Mouse (Mus musculus): Measurements from ENCODE around the gene Nrap.
"Not testable (repeated sequence)": the region's sequence is repeated elsewhere in the genome, so short reads cannot be mapped to it uniquely, and the experiment has no call there.

Nrap gene

DNA sequence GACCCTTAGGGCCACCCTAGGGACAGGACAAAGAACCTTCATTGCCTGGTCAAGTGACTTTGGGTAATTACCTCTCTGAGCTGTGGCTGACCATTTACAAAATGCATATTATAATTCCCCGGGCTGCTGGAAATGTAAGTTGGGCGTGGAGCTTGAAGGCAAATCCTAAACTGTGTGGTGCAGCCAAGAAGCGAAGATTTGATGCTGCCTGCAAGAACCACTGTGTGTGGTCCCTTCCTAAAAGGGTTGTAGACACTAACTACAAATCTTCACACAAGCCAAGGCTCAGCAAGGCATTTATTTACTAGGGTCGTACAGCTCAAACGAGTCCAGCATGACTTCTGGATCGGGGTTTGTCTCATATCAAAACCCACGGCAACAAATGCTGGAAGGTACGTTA lies 25.3 kb downstream of the Nrap start:
- no peak for DNase-seq

DNA sequence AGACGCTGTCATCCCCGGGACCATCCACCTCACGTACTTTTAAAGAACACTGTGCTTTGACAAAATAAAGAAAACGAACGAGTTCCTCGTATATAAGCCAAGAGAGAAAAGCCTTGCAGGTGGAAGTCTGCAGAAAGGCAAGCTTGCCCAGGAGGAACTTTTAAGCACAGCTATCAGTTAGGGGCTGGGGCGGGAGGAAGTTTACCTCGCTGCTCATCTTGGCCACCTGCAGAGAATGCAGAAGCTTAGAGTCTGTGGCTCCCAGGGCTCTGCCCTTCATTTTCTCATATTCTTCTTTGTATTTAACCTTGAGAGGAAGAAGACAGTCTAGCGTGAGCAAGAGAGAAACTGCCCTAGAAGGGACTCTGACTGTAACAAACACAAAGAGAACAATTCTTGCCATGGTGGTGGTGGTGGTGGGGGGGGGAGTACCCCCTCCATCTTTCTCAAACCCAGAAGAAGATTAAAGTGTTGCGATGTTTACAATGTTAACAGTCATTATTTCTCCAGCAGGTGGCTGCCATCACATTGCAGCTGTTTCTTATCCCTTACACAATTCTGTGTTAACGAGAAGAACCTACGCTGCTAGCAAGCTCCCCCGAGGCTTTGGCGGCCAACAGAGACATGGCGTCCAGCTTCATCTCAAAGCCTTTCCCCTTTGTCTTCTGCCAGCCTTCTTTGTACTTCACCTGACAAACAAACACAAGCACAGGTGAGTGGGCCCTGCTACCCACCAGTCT lies 25.9 kb downstream of the Nrap start:
- DNase-seq = peak; percentile 72

GRCm38 (mm10) chr19:56358890-56359289 lies 30.9 kb downstream of the Nrap start:
- no peak for DNase-seq

DNA sequence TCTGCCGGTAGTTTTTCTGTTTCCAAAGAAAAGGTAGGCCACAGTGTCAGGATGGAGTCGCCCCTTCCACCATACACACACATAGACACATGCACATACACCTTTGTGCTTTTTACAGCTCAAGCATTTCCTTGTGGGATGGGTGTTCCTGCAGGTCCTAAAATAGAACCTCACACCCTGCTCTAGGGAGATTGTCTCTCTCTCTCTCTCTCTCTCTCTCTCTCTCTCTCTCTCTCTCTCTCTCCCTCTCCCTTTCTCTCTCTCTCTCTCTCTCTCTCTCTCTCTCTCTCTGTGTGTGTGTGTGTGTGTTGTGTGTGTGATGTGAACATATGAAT lies 32.5 kb downstream of the Nrap start:
- DNase-seq = not testable (repeated sequence)

GRCm38 (mm10) chr19:56356480-56357373 lies 33.1 kb downstream of the Nrap start:
- peak; percentile 88 for DNase-seq

- DNase-seq = no peak
Observed at GRCm38 (mm10) chr19:56355201-56355600, 34.6 kb downstream of the Nrap start.

DNA sequence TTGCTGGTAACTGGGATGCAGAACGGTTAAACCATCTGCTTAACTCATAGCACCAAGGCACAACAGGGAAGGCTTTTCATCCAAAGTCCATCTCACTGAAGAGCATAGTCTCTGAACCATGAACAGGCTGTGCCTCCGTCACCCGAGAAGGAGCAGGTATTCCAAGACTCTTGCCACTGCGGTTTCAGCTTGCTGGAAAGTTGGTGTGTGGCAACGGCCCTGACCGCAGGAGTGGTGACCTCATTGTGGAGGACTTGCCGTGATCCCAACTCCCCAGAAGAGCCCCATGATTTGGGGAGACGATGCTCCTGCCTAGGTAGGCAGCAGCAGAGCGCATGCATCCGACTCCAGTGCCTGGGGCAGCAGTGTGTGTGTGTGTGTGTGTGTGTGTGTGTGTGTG lies 36.1 kb downstream of the Nrap start:
- DNase-seq = no peak

- DNase-seq = peak; percentile 66
Observed at GRCm38 (mm10) chr19:56349295-56349694, 40.5 kb downstream of the Nrap start.

- DNase-seq = no peak
Observed at GRCm38 (mm10) chr19:56346750-56347149, 43.1 kb downstream of the Nrap start.

DNA sequence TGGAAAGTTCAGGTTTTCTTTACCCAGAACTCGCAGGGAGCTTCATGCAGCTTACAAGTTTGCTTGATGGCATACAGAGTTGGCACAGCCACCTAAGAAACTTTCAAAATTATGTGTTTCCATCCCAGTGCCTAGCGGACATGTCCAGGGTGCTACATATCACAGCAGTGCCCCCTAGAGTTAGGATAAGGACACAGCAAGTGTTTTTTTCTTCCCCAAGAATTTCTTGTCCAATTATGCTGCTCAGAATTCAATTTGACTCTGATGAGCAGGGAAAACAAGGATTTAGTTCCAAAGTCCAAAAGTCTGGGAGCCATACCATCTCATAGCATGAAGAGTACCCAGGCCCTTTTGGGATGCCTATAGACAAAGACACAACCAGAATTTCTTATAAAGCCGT lies 43.8 kb downstream of the Nrap start:
- DNase-seq = no peak

DNA sequence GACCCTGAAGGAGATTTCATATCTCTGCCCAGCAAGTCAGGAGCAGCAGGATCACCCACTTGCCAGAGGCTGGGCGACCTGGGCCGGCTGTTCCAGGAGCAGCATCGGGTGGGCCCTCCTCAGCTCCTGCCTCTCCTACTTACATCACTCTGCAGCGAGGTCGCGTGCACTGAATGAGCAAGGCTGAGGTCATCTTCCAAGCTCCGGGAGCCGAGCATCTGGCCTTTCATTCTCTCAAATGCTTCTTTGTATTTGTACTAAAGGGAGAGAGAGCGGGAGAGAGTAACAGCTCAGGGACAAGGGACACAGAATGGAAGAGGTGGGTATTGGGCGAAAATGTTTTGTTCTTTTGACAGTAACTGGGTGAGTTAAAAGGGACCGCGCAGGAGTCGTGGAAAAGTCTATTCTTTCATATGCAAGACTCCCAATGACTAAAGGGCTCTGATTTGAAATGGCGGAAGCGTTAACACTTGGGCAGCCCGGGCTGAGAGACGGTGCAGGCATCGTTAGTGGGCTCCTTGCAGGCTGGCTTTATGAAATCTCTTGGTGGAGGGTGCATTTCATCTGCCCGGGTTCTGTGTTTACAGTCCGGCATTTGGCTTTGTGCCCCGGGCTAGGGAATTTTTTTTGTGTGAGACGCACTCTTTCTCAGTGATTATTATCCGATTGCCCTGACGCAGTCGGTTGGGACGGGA lies 45.8 kb downstream of the Nrap start:
- DNase-seq = no peak

- DNase-seq = no peak
Observed at GRCm38 (mm10) chr19:56342006-56342405, 47.8 kb downstream of the Nrap start.

DNA sequence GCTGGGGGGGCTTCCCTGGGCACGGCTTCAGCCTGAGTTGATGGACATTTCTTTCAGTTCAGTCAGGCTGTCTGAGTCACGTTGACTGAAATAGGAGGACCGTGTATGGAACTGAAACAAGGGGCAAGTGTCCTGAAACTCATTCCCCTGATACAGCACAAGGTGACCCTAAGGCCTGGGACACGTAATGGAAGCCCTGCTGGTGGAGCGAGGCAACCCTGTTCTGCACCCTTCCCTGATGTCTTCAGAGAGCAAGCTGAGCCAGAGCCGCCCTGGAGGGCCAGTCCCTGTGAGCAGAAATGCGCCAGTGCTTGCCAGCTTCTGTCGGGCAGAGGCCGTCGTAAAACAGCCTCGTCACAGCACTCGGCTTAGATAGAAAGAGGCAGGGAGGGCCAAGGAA lies 53.0 kb downstream of the Nrap start:
- DNase-seq = no peak

DNA sequence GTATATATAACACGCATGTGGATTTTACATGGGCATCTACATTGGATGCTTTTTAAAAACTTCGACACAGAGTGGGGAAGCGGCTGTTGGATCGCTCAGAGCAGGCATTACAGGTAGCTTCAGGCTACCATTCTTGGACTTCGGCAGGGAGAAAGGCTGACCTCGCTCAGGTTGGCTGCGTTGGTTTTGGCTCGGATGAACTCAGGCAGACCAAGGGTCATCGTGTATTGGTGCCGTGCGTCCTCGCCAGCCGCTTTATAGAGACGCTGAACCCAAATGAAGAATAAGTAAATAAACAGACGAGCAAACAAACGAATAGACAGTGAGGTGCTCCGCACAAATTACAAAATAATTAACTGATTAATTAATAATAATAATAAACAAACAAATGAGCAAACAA lies 53.5 kb downstream of the Nrap start:
- DNase-seq = no peak

DNA sequence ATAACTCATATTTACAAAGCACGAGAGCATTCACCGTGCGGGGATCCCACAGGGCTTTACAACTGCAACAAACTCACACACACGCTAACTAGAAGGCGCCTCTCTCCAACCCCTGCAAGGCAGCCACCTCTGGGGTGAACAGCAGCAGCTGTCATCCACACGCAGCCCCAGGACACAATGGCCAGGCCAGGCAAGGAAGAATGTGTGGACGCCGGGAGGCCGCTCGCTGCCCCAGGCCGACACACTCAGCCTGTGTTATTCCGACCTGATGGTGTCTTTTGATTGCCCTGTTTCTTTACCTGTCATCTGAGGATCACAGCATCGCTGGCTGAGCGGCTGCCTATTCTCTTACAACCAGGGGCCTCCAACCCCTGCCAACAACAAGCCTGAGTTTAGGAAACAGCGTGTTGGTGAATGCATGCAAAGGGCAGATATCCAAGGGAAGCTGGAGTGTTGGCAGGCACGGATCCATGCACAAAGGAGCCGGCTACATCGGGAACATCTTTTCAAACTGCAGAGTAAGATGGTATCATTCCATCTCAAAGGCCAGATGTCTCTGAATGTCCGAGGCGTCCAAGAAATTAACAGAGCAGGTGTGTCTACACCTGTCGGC lies 63.5 kb downstream of the Nrap start:
- DNase-seq = no peak

- DNase-seq = no peak
Observed at GRCm38 (mm10) chr19:56325676-56326075, 64.2 kb downstream of the Nrap start.

DNA sequence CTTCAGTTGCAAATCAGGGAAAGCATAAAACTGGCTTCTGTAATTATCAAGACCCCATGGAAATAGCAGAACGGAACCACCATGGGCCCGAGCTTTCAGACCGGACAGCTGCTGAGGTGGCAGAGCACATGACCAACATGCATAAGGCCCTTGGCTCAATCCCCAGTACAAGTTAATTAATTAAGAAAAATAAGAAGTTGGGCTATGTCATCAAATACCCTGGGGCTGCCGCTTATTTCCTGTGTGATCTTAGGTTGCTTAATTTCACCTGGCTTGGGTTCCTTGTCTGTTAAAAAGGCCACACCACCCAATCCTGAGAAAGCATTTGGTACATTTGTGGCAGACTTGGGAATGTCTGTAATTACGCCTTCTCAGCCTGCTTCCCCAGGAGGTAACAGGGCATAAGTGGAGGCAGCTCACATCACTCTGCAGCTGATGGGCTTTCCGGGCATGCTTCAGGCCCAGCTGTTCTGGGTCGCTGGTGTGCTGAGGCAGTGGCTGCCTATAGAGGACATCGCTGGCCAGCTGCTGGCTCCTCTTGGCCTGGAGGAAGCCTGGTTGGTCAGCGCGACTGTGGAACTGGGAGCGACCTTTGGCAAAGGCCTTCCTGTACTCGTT lies 68.4 kb downstream of the Nrap start:
- no peak for DNase-seq

DNA sequence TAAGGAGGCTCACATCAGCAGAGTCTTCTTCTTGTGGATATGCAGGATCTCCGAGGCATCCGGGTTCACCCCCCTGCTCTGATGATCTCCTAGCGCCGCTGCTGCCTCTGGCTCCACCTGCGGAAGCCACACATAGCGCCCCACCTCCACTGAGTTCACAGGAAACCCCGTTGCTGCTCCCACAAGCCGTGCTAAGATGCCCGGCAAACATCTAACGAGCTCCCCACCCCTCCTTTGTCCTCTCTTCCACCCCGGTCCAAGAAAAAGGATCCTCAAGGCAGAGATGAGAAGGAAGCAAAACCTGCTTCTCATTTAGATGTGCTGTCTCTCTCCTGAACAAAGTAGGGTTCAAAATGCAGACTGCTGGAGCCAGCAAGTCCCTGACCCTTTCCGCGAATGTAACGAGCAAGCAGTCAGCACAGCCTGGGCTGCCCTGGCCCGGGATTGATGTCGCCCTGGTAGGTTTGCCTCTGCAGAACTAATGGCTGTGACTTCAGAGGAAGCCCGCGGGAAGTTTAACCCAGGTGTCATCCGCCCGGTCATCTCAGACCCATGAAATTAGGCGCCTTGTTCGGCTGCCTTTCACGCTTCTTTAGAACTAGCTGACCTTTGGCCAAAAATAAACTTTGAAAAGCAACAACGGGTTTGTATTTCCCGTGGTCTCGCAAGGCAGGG lies 69.5 kb downstream of the Nrap start:
- peak; percentile 84 for DNase-seq

DNA sequence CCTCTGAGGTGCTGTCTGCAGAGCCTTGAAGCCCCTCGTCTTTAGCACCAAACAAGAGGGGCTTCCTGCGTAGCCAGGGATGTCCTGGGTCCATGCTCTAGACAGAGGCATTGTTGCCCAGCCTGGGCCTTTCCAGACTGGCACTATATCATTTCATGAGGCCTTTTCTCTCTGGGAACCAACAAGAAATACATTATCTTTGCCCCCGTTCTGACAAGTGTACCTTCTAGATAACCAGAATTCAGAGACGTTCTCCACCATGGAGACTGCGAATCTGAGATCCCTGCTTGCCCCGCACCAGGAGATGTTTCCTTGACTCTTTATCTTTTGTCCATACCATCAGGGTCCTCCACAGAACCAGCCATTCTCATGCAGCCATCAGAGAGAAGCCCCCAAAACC lies 70.2 kb downstream of the Nrap start:
- DNase-seq = no peak

DNA sequence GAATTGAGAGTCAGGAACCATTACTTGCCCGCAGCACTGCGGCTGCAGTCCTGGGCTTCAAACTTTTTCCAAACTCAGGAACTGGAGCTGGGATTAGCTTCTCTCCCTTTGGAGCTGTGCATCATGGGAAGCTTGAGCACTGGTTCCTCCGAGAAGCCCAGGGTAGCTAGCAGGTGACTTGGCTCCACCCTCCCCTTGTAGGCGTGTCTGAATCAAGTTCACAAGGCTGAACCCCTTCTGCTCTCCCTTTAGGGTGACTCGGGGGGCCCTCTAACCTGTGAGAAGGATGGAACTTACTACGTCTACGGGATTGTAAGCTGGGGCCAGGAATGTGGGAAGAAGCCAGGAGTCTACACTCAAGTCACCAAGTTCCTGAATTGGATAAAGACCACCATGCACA lies 70.6 kb downstream of the Nrap start:
- DNase-seq = peak; percentile 47

- DNase-seq = no peak
Observed at GRCm38 (mm10) chr19:56316531-56316930, 73.3 kb downstream of the Nrap start.

GRCm38 (mm10) chr19:56300835-56301234 lies 89.0 kb downstream of the Nrap start:
- DNase-seq = no peak

Measured in thymus, postnatal 4 days (tissue).